Mouse (Mus musculus) brain, adult 10 weeks (tissue): ENCODE measurements around the gene Cxcl13. TPM values are rescaled to one million over a fixed set of nuclear protein-coding genes. Genes with fewer than 3 reads are reported as not detected.

Source experiments
- polyA plus RNA-seq: library from polyadenylated mRNA; stranded (reverse); fragments of 350-450 nt; fragmentation: Illumina TruSeq; extraction: RNeasy Lipid Tissue Mini Kit (QIAGEN cat#74804); gene quantifications from one replicate; pipeline ENCODE4 v1.2.3, GENCODE M21; 2015; ENCODE audit warnings: low read depth, low replicate concordance

Cxcl13 gene
- not detected for polyA plus RNA-seq

GRCm38 (mm10) chr5:95956651-95957050, at the start of gene Cxcl13:
Gene Cxcl13 (plus strand): TSS chr5:95956951.

Other genes starting within 250 kb of the Cxcl13 start
- gene Gm7978, start 220.8 kb upstream of the Cxcl13 start, polyA plus RNA-seq = not detected
- not detected for gene Gm7982, start 214.9 kb upstream of the Cxcl13 start, polyA plus RNA-seq
- not detected for gene E330014E10Rik, start 181.0 kb upstream of the Cxcl13 start, polyA plus RNA-seq
- 18.5 TPM for gene Cnot6l, start 207.2 kb downstream of the Cxcl13 start, polyA plus RNA-seq